Mouse (Mus musculus): ENCODE data around the gene Tmem184a. TPM values are rescaled to one million over a fixed set of nuclear protein-coding genes. Genes with fewer than 3 reads are reported as not detected.

Gene Tmem184a
- polyA plus RNA-seq, 2 experiments from 2014 or later = 0.24 TPM; not detected in 1

DNA sequence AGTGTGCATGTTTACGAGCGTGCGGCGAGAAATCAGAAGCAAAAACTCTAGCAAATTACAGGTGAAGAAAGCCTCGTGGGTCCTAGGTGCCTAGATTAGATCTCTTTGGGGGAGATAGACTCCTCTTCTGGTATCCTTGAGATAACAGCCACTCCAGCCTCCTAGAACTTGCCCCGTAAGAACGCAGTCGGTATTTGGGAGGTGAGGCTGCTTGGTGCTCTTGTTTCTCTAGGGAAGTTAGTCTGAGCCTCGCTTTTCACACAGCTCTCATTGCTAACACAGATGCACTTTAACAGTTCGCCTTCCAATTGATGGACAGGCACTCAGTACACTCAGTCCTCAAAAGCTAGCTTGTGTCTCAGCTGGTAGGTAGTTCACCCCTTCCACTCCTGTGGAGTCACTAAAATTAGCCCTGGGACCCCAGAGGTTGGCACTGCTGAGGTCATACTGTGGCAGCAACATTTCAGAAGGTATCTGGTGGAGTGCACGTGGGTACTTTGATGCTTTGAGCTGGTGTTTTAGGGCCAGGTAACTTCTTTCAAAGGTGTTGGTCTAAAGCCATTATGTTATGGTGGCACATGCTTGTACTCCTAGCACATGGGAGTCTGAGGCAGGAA is 27.4 kb downstream of the Tmem184a start:
- peak; percentile 1 for ATAC-seq

DNA sequence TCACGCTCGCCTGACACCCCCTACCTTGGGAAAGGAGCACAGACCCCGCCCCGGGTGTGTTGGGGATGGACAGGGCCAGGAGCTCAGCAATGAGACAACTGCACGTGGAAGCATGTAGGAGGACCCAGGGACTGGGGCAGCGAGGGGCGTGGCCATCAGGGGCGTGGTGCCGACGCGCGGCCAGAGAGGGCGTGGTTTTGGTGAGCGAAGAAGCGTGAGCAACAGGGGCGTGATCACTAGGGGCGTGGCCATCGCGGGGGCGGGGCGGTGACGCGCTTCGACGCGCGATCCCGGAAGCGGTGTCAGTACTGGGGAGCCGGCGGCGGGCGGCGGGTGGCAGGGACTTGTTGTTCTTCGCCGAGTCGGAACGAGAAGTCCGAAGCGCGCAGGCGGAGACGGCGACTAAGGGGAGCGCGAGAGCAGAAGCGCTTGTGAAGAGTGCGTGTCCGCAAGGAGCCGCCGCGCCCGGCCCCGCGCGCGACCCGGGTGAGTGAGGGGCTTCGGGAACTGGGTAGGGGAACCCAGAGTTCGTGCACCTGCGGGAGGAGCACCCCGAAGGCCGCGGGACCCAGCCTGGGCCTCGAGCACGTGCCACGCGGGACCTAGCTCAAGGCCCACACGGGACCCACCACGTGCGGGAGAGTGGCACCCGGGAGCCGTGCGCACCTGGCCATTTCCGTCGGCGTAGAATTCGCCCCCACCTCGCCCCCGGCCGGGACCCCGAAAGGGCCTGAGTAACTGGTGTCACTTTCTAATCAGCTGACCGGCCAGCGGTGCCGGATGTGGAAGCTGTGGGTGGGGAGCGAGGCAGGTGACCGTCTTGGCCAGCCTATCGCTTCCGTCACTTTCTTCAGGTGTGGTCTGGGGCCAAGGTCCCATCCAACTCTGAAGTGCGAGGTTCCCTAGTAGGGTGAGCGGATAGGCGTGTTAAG is 28.2 kb downstream of the Tmem184a start, which contains the start of gene Mafk:
Gene Mafk (plus strand): TSS at position 287 of the 932 bp plus-strand sequence.
- peak; percentile 76 for ATAC-seq

DNA sequence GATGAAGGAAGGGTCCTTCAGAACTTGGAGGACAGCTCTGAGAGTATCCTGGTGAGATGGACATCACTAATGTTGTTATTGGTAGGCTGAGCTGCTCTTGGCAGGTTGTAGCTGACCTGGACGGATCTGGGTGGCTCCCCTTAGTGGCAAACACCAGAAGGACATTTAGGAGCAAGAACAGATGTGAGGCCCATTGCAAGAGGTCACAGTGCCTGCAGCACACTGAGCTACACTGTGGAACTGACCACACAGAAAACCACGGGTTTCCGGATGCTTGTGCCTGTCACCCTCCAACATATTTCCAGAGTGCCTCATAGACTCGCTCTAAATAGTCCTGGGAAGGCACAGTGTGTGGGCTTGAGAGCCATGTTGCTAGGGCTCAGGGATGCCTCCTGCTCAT is 30.3 kb downstream of the Tmem184a start:
- no peak for ATAC-seq

DNA sequence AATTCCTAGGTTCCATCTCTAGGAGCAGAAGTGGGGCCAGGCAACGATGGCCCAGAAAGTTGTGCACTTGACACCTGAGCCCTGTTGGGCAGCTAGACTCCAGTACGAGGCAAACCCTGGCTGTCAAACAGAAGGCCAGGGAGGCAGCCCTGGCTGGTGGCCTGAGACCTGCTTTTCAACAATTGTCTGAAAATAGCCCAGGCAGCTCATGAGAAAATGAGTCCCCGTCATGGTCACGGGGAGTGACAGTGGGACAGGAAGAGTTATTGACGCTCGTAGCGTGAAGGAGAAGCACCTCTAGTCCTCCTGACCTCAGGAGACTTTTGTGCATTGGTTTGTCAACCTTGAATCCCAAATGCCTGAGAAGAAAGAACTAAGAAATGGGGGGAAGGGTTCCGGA is 38.3 kb downstream of the Tmem184a start:
- ATAC-seq = no peak

DNA sequence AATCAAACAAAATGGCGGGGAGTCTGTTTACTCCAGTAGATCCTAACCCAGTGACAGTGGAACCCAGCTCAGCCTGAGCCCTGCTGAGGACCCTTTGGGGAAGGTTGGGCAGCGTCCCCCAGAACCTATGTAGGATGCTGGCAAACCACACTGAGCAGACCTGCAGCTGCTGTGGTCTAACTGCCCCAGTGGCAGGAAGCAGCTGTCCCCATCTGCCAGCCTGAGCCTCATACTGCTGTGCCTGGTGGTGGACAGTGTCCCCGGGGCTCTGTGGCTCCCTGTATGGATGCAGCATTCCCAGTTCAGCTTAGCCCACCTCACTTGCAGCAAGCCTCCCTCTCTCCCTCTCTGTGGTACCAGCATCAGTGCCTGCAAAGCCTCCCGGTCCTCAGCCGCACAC is 42.8 kb downstream of the Tmem184a start:
- ATAC-seq = no peak

DNA sequence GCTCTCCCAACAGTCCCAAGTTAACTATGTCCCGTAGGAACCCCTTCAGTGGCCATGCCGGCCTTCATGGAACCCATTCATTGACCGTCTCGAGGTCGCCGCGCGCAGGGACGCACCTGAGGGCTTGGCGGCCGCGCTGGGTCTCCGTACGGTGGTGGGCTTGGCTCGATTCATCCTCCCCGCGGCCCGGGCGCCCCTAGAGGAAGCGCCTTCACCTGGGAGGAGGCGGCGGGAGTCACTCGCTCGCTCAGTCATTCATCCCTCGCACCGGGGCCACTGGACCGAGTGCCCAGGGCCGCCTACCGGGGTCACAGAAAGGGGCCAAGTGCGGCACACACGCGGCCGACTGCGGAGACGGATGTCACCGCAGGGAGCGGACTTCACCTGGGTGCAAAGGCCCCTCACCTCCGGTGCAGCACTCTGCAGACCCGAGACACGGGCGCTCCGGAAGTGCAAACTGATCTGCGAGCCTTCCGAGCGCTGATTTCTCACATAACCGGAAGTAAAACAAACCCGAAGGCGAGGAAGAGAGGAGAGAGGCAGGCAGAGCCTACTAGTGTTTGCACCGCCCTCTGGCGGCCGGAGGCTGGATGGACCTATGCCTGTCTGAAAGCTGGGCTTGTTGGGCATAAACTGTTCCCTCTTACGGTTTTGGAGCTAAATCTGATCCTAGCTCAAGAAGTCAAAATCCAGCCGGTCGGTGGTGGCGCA is 44.3 kb downstream of the Tmem184a start, which contains the start of gene Ints1:
Gene Ints1 (minus strand): TSS at position 459 of the 711 bp plus-strand sequence.
- ATAC-seq = peak; percentile 95

DNA sequence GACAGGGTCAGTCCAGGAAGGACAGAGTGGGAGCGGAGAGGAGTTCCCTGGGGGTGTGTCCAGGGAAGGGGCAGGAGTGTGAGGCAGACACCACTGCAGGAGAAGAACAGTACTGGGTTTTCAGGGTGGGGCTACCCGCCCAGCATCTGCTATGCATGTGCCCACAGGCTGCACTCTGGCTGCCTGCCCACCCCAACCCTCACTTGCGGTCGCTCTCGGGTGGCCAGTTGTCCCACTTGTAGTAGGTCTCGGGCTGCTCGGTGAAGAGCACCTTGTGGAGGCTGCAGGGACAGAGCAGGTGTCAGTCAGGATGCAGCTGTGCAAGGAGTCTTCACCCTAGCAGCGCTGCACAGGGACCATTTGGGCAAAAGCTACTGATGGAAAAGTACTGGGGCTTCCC is 51.5 kb downstream of the Tmem184a start:
- ATAC-seq = no peak

DNA sequence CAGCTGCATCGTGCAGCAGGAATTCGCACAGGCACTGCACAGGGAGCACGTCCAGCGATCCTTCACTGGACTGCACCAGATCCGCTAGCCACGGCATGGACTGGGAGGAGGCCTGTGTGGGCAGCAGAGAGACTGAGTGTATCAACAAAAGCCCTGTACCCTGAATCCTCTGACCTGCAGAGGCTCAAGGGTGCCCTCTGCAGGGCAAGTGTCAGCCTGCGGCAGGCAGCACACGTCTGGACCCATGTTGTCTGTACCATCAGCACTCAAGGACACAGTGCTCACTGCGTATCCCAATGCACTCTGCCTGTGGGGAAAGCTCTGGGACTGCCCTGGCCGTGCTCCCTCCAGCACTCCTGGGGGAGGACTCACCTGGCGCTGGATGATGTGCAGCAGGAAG is 55.4 kb downstream of the Tmem184a start:
- no peak for ATAC-seq

DNA sequence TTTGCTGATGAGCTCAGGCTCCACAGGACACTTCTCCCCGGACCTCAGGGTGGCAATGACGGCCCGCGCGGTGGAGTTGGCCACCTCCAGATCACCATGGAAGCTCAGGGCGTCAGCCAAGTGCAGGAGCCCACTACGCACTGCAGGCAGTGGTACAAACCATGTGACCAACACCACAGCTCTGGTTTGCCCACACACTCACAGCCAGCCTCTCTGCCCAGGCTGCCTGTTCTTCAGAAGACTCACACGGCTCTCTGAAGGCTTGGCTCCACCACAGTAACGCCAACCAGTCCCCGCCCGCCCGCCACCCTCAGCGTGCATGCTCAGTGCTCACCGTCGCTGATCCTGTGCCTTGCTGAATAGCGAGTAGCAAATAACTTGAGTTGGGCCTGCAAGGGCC is 61.6 kb downstream of the Tmem184a start:
- no peak for ATAC-seq

DNA sequence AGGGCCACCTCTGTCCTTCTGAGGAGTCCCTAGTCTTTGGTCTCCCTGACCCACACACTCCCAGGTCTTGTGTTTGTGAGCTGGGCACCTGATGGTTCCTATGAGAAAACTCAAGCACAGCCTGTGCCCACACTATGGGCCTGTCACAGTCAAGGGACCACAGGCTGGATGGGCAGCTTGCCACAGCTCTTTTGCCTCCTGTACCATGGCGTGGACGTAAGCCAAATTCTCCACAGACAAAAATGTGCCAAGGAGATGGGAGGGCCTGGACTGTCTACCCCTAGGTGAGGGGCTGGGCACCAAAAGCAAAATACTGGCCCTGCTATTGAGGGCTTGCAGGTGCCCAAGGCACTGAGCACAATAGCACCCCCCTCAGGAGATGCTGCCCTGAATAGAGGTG is 63.1 kb downstream of the Tmem184a start:
- no peak for ATAC-seq

DNA sequence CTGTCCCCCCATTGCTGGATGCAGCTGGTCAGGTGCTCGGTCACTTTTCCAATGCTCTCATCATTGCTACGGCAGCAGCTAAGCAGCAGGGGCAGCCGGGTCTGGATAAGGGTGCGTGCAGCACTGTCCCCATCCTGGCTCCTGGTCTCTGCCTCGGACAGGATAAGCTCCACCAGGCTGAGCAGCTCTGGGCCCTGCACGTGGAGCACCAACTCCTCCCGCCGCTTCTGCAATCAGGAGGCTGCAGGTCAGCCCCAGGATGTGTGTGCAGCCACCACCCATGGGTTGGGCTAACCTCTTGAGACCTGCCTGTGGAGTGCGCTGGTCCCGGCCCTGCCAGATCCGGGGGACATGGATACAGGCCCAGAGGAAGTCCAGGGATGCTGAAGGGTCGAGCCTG is 63.6 kb downstream of the Tmem184a start:
- ATAC-seq = no peak

DNA sequence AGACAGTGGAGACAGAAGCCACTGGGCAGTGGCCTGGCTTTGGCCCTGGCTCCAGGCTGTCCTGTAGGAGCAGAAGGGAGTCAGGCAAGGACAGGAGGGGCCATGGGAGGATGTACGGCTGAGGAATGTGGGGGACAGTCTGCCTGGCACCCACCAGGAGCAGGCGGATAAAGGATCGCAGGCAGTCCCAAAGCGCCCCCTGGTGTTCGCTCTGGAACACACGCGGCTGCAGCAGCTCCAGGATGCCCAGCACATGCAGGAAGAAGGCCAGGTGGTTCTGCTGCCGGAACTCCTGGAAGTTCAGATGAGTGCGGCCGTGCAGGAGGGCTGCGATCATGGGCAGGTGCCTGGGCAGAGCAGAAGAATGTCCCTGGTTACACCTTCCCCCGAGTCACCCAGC is 65.0 kb downstream of the Tmem184a start:
- no peak for ATAC-seq

Other genes with a start within 250 kb of the Tmem184a start
- gene Micall2, start 83.6 kb downstream of the Tmem184a start, polyA plus RNA-seq (2017; shearing (Covaris generic)) = not detected
- 10 to 100 TPM; 15.6 to 16.7 TPM for gene Ints1, start 44.2 kb downstream of the Tmem184a start, polyA plus RNA-seq (2017; shearing (Covaris generic))
- 10 to 100 TPM; 10.4 to 16.7 TPM for gene Mafk, start 28.4 kb downstream of the Tmem184a start, polyA plus RNA-seq (2017; shearing (Covaris generic))
- gene Gm26938, start 6.5 kb upstream of the Tmem184a start, polyA plus RNA-seq (2017; shearing (Covaris generic)) = not detected
- gene Psmg3, start 7.0 kb upstream of the Tmem184a start, polyA plus RNA-seq (2017; shearing (Covaris generic)) = 10 to 100 TPM; 46.1 to 52.5 TPM
- not detected for gene Elfn1, start 88.0 kb upstream of the Tmem184a start, polyA plus RNA-seq (2017; shearing (Covaris generic))

All from activated CD4-positive, CD25-positive, alpha-beta regulatory T cell, adult 4 months (primary cell).